Mouse (Mus musculus): ENCODE data around the gene Defb36. TPM values are rescaled to one million over a fixed set of nuclear protein-coding genes. Genes with fewer than 3 reads are reported as not detected.

Gene Defb36
- total RNA-seq (2023): not detected in 2 replicates

DNA sequence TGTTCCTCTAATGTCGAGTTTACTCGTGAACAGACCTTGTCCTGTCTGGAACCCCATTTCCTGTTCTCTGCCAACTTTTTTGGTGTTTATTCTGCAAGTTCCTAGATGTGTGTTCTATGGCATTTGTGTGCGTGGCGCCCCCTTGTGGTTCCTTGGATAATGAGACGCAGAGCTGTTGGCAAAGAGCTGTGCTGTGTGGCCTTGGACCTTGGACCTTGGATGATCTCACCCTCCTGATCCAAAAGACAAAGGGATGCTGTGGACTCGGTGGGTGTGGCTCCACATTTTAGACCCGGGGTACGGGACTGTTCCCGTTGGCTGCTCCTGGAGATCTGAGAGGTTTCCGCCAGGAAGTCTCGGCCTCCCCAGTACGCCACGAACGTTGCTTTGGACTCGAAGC, at the start of gene Defb36:
TSS of gene Defb36 (plus strand) at position 271 of the 400 bp plus-strand sequence.

DNA sequence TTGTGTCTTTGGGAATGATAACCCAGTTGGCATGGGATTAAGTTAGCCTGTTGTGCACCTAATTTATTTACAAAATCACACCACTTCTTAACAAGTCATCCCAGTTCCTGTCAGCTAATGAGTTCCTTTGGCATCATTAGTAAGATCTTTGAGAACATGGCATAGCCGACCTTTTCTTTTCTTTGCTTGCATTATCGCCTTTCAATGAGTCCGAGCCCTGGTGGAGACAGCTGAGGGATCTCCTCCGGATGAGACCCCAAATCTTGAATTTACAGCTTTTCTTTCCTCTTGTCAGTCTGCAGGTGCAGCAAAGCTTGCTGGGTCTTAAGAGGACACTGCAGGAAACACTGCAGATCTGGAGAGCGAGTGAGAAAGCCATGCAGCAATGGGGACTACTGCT, 35.1 kb upstream of the Defb36 start, which contains the start of gene Gm17416:
TSS of gene Gm17416 (plus strand) at position 301 of the 400 bp plus-strand sequence.

DNA sequence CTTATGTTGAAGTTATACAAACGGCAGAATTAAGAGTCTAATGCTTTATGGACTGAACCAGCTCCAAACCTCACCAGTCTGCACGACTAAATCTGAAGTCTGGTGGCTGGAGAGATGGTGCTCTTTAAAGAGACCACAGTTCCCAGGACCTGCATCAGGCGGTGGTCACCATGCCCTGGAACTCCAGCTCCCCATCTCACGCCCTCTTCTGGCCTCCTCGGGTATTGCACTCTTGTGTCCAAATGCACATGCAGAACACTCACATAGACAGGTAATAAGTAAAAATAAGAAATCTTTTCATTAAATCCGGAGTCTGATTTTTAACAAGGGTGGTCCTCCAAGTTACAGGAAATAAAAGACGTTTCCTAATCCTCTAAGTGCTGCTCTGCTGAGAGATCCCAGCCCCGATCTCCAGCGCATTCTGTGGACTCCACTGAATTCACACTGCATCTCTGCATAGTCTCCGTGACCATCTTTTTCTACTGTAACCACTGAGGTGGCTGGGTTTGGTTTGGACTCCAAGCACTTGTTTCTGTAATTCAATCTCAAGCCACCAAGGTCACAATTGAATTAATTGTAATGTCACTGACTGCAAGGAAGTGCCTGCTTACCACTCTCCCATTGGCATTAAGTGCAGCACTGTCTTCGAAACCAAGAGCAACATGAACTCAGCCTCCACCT, 31.9 kb upstream of the Defb36 start, which contains the start of gene Defb21:
TSS of gene Defb21 (plus strand) at position 631 of the 681 bp plus-strand sequence.

DNA sequence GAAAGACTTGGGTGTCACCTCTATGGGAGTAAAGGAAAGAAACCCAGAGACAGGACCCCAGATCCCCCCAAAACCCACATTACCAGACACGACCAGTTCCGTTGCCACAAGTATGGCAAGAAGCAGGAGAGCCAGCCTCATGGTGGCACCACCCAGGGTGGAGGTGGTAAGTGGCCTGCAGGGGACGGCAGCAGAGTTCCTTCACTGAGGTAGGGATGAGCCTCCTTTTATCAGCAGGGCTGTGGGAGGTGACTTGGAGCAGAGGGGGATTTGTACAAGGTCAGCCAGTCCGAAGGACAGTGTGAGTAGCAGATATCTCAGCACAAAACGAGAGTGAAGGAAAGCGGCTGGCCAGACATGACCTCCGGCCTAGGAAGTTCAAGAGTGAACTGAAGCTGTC, 24.0 kb upstream of the Defb36 start, which contains the start of gene Defb19:
TSS of gene Defb19 (minus strand) at position 206 of the 400 bp plus-strand sequence.

DNA sequence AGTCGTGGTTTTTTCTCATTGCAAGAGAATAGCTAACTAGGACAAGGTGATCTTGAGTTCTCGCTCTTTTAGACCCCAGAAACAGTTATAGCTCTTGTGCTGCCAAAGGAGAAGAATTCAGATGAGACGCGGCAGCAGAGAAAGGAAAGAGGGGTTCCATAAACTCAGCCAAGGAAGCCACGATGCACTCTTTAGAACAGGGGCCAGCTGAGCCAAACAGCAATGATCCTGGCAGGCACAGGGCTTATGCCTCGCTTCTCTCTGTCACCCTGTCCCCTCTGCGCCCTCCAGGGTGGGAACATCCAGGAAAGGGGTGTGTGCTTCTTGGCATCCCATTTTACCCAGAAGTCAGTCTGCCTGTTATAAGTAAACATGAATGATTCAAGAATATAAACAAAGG, 4.8 kb upstream of the Defb36 start, which contains the start of gene Defb45:
TSS of gene Defb45 (minus strand) at position 101 of the 400 bp plus-strand sequence.

DNA sequence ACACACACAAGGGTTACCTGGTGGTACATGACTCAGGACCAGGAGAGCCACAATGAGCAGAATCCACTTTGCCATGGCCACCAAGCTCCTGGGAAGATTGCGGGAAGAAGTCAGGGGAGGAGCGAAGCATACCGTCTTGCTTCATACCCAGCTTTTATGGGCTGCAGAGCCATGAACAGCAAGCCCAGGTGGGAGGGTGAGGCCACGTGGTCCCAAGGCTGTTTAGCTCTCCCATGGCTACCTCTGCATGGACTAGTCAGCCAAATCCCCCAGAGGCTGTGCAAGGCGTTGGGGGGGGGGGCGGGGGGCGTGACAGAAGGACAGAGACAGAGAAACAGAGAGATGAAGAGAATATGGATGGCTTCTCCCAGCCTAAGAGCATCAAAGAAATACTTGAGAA, 18.8 kb downstream of the Defb36 start, which contains the start of gene Defb25:
TSS of gene Defb25 (minus strand) at position 101 of the 400 bp plus-strand sequence.

DNA sequence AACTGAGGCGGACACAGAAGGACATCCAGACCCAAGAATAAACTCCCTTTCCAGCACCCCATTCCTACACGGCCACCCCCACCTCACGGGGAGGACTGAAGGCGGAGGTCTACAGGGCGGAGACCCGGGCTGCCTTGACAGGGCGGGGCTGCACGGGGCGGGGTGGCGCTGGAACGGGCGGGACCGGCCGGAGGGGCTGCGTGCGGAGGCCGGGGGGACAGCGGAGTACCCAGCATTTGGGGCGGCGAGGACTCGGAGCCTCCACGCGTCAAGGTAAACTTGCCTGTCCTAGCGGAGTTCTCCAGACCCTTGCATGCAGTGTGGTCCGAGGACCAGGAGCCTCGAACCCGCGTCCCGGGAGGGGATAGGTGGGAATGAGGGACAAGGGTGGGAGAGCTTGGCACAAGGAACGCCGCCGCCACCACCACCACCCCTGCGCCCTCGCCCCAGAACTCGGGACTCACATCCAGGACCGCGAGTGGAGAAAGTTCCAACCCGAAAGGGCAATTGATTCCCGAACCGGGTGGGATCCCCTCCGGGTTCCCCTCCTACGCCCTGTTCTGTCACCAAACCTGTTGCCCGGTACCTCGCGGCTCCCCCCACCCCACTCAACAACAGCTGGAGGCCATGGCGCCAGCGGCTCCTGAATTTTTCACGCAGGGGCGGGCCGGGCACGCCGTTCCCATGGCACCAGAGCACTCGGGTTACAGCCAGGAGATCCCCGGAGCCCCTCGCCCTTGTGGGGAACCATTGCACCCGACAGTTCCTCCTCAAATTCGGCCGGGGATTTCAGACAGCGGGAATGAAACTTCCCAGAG, 22.9 kb downstream of the Defb36 start, which contains the start of gene Rem1:
TSS of gene Rem1 (plus strand) at position 178 of the 818 bp plus-strand sequence.

Other genes starting within 250 kb of the Defb36 start
- not detected in 2 replicates for gene Nrsn2, start 227.7 kb upstream of the Defb36 start, total RNA-seq (2023)
- gene Sox12, start 206.3 kb upstream of the Defb36 start, total RNA-seq (2023): 0.20 and 0.22 TPM in 2 replicates
- 0.61 and 1.2 TPM in 2 replicates for gene Zcchc3, start 189.3 kb upstream of the Defb36 start, total RNA-seq (2023)
- gene 6820408C15Rik, start 188.7 kb upstream of the Defb36 start, total RNA-seq (2023): not detected in 2 replicates
- gene Defb23, start 139.7 kb upstream of the Defb36 start, total RNA-seq (2023): not detected in 2 replicates
- not detected in 2 replicates for gene Defb20, start 127.3 kb upstream of the Defb36 start, total RNA-seq (2023)
- gene Defb22, start 114.2 kb upstream of the Defb36 start, total RNA-seq (2023): not detected in 2 replicates
- not detected in 2 replicates for gene Defb26, start 92.6 kb upstream of the Defb36 start, total RNA-seq (2023)
- not detected in 2 replicates for gene Defb28, start 86.1 kb upstream of the Defb36 start, total RNA-seq (2023)
- not detected in 2 replicates for gene Defb29, start 64.2 kb upstream of the Defb36 start, total RNA-seq (2023)
- gene Gm17416, start 35.0 kb upstream of the Defb36 start, total RNA-seq (2023): not detected in 2 replicates
- gene Defb21, start 31.6 kb upstream of the Defb36 start, total RNA-seq (2023): not detected in 2 replicates
- not detected in 2 replicates for gene Defb19, start 24.0 kb upstream of the Defb36 start, total RNA-seq (2023)
- not detected in 2 replicates for gene Defb45, start 4.9 kb upstream of the Defb36 start, total RNA-seq (2023)
- not detected in 2 replicates for gene Defb25, start 18.7 kb downstream of the Defb36 start, total RNA-seq (2023)
- gene Rem1, start 22.6 kb downstream of the Defb36 start, total RNA-seq (2023): 6.2 and 7.2 TPM in 2 replicates
- 141 and 159 TPM in 2 replicates for gene H13, start 65.1 kb downstream of the Defb36 start, total RNA-seq (2023)
- gene Mcts2, start 82.7 kb downstream of the Defb36 start, total RNA-seq (2023): 17.7 and 36.2 TPM in 2 replicates
- 33.0 and 36.5 TPM in 2 replicates for gene Id1, start 131.9 kb downstream of the Defb36 start, total RNA-seq (2023)
- not detected in 2 replicates for gene Cox4i2, start 149.8 kb downstream of the Defb36 start, total RNA-seq (2023)
- 25.4 and 35.7 TPM in 2 replicates for gene Bcl2l1, start 227.4 kb downstream of the Defb36 start, total RNA-seq (2023)
- 41.1 and 43.2 TPM in 2 replicates for gene Tpx2, start 243.6 kb downstream of the Defb36 start, total RNA-seq (2023)

Data from neutrophil, adult 65 days (primary cell).